Mouse (Mus musculus) intestine, embryonic 15.5 days (tissue): ENCODE data around the gene Arhgef1. TPM values are rescaled to one million over a fixed set of nuclear protein-coding genes. Genes with fewer than 3 reads are reported as not detected.
A peak's percentile ranks its signal among the peaks of the same experiment; 100 is the strongest.

Experiments used
- ATAC-seq: fragments of 200-750 bp; cut with Nextera tagmentation; 2 replicates; pipeline ENCODE4 v1.8.0; 2017; ENCODE audit warnings: moderate TSS enrichment, moderate library complexity
- H3K27ac ChIP-seq: fragments of 300-500 bp; sonication (generic); 2 replicates; pipeline ENCODE4 v1.5.1; 2015; ENCODE audit warnings: mild to moderate bottlenecking, inconsistent platforms
- H3K27me3 ChIP-seq: fragments of 300-500 bp; sonication (generic); replicated peaks from 2 replicates; pipeline ENCODE4 v1.6.1; 2015; ENCODE audit warnings: inconsistent platforms
- H3K36me3 ChIP-seq: fragments of 300-500 bp; sonication (generic); 2 replicates; pipeline ENCODE4 v1.6.1; 2015; ENCODE audit warnings: inconsistent platforms
- H3K4me1 ChIP-seq: fragments of 300-500 bp; sonication (generic); replicated peaks from 2 replicates; pipeline ENCODE4 v1.6.1; 2015; ENCODE audit warnings: inconsistent platforms
- H3K4me2 ChIP-seq: fragments of 300-500 bp; sonication (generic); replicated peaks from 2 replicates; pipeline ENCODE4 v1.6.1; 2015; ENCODE audit warnings: mild to moderate bottlenecking, inconsistent platforms
- H3K4me3 ChIP-seq: fragments of 300-500 bp; sonication (generic); replicated peaks from 2 replicates; pipeline ENCODE4 v1.5.1; 2015; ENCODE audit warnings: inconsistent platforms
- H3K9ac ChIP-seq: fragments of 300-500 bp; sonication (generic); 2 replicates; pipeline ENCODE4 v1.6.1; 2015; ENCODE audit warnings: inconsistent platforms
- H3K9me3 ChIP-seq: fragments of 300-500 bp; sonication (generic); 2 replicates; pipeline ENCODE4 v1.6.1; 2016; ENCODE audit warnings: inconsistent platforms
- WGBS: fragments of 180-500 bp; shearing (Covaris S2); methylation state at CpG from one replicate; pipeline ENCODE4 v1.1.7; 2015; 5-methylcytosine and 5-hydroxymethylcytosine counted together
- polyA plus RNA-seq: library from polyadenylated mRNA; unstranded; fragments of >200 nt; fragmentation: Nextera tagmentation; extraction: Ambion mirVana; gene quantifications from 2 replicates; pipeline ENCODE4 v1.2.1, GENCODE M21; 2015

Arhgef1 gene
- polyA plus RNA-seq, 1 experiment from 2014 or later = 76.5 TPM

GRCm38 (mm10) chr7:24955226-24955625 lies 52.5 kb downstream of the Arhgef1 start:
- Histone ChIP-seq H3K4me1 (peaks cover 10% of the 10 kb centered on the region), H3K36me3 (no peaks in the 10 kb centered on the region), H3K4me3 (peak overlapping the region; percentile 40), H3K9ac (no peak overlapping the region), H3K27me3 (peaks cover 70% of the 10 kb centered on the region), H3K4me2 (peak overlapping the region; percentile 74), H3K27ac (no peak overlapping the region), H3K9me3 (no peaks in the 10 kb centered on the region)
- ATAC-seq = no peak
- 3% methylated on average over 24 of the region's 33 CpGs for WGBS

DNA sequence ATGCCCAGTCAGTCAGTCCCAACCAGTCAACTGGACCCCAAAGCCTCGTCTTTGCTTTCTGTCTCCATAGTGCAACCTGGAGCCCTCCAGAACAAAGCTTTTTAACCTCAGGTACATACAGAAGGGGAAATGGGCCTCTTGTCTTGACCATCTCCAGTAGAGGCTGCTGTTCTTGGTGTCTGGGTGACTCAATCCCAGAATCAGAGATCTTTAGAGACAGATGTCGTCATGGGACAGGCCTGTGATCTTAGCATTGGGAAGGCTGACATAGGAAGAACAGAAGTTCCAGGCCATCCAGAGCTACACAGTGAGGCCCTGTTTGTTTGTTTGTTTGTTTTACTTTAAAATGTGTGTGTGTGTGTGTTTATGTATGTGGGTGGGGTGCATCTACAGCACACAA lies 61.6 kb downstream of the Arhgef1 start:
- Histone ChIP-seq H3K4me2 (no peak overlapping the region), H3K4me3 (no peak overlapping the region), H3K4me1 (no peaks in the 10 kb centered on the region), H3K9ac (no peak overlapping the region), H3K9me3 (no peaks in the 10 kb centered on the region), H3K27ac (no peak overlapping the region), H3K27me3 (no peaks in the 10 kb centered on the region), H3K36me3 (no peaks in the 10 kb centered on the region)
- no peak for ATAC-seq
- 78% methylated on average over 2 of the region's 2 CpGs for WGBS

- 0 out of 2 replicates have a peak, but pooled peaks have one; percentile 34 for ATAC-seq
- H3K4me2 ChIP-seq = no peak overlapping the region
- H3K27me3 ChIP-seq = no peaks in the 10 kb centered on the region
- H3K9me3 ChIP-seq = no peaks in the 10 kb centered on the region
- 10% methylated on average over 5 of the region's 5 CpGs for WGBS
- H3K4me3 ChIP-seq = no peak overlapping the region
- H3K9ac ChIP-seq = no peak overlapping the region
- H3K4me1 ChIP-seq = no peaks in the 10 kb centered on the region
- peaks cover 3% of the 10 kb centered on the region; the same call in 1 of the 2 replicates for H3K36me3 ChIP-seq
- H3K27ac ChIP-seq = no peak overlapping the region
These were observed 62.3 kb downstream of the Arhgef1 start for GRCm38 (mm10) chr7:24964897-24965535.

- WGBS = 73% methylated on average over 8 of the region's 8 CpGs
- Histone ChIP-seq H3K4me3 (no peak overlapping the region), H3K4me2 (no peak overlapping the region), H3K9ac (no peak overlapping the region), H3K4me1 (0 out of 2 replicates have a peak, but pooled peaks cover 4% of the 10 kb centered on the region), H3K27me3 (no peaks in the 10 kb centered on the region), H3K36me3 (peaks cover 3% of the 10 kb centered on the region; the same call in 1 of the 2 replicates), H3K27ac (no peak overlapping the region), H3K9me3 (no peaks in the 10 kb centered on the region)
- no peak for ATAC-seq
These were observed 65.3 kb downstream of the Arhgef1 start for GRCm38 (mm10) chr7:24967966-24968365.

DNA sequence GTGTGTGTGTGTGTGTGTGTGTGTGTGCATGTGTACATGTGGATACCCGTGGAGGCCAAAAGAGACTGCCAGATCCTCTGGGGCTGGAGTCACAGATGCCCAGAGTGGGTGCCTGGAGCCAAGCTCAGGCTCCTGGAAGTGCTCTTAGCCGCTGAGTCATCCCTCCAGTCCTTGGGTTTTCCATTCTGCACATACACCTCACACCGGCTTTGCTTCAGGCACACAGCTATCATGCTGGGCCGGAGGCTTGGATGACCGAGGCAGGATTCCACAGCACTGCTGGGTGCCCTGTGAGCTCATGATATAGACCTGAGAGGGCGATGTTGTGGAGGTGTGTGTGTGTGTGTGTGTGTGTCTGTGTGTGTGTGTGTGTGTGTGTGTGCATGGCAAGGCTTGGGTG lies 65.8 kb downstream of the Arhgef1 start:
- Histone ChIP-seq H3K4me2 (no peak overlapping the region), H3K27me3 (no peaks in the 10 kb centered on the region), H3K9ac (no peak overlapping the region), H3K4me3 (no peak overlapping the region), H3K27ac (no peak overlapping the region), H3K36me3 (peaks cover 3% of the 10 kb centered on the region; the same call in 1 of the 2 replicates), H3K9me3 (no peaks in the 10 kb centered on the region), H3K4me1 (0 out of 2 replicates have a peak, but pooled peaks cover 4% of the 10 kb centered on the region)
- WGBS = 77% methylated on average over 6 of the region's 6 CpGs
- ATAC-seq = no peak

DNA sequence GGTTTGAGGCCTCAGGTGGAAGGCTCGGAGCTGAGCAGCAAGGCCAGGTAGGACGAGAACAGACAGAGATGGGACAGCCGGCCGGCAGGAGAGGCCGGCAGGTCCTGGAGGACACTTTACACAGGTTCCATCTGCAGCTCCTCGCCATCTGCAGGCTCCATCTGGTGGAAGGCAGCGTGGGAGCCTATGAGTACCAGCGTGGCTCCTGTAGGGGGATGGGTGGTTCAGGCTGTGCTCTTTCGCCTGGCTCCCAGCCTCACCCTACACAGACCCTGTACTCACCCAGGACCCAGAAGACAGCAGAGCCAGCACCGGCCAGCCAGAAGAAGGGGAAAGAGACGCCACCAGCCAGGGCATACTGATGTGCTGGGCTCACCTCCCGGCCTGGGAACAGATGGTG lies 67.1 kb downstream of the Arhgef1 start:
- no peaks in the 10 kb centered on the region for H3K27me3 ChIP-seq
- ATAC-seq = no peak
- H3K36me3 ChIP-seq = peaks cover 3% of the 10 kb centered on the region; the same call in 1 of the 2 replicates
- 0 out of 2 replicates have a peak, but pooled peaks cover 4% of the 10 kb centered on the region for H3K4me1 ChIP-seq
- no peaks in the 10 kb centered on the region for H3K9me3 ChIP-seq
- no peak overlapping the region for H3K9ac ChIP-seq
- H3K4me2 ChIP-seq = no peak overlapping the region
- WGBS = 80% methylated on average over 12 of the region's 12 CpGs
- H3K4me3 ChIP-seq = no peak overlapping the region
- H3K27ac ChIP-seq = no peak overlapping the region

DNA sequence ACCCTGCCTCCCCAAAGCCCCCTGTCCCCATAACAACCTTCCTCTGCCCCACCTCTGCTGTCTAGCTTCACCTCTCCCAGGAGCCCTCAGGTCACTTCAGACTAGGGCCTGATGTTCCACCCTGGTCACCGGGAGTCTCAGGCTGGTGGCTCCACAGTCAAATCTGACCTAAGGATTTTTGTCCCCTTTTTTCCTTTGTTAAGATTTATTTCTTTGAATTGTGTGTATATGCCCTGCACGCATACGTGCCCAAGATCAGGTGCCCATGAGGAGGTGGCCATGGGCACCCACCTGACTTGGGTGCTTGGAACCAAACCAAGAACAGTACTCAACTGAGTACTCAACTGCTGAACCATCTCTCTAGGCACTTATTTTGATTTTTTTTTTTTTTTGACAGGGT lies 67.6 kb downstream of the Arhgef1 start:
- no peak overlapping the region for H3K4me2 ChIP-seq
- ATAC-seq = no peak
- WGBS = 93% methylated on average over 3 of the region's 3 CpGs
- H3K4me1 ChIP-seq = 0 out of 2 replicates have a peak, but pooled peaks cover 4% of the 10 kb centered on the region
- no peaks in the 10 kb centered on the region for H3K9me3 ChIP-seq
- no peak overlapping the region for H3K9ac ChIP-seq
- H3K36me3 ChIP-seq = peaks cover 3% of the 10 kb centered on the region; the same call in 1 of the 2 replicates
- no peaks in the 10 kb centered on the region for H3K27me3 ChIP-seq
- no peak overlapping the region for H3K4me3 ChIP-seq
- no peak overlapping the region for H3K27ac ChIP-seq

GRCm38 (mm10) chr7:24971261-24971971 lies 68.7 kb downstream of the Arhgef1 start:
- Histone ChIP-seq H3K27me3 (no peaks in the 10 kb centered on the region), H3K9ac (peak overlapping the region; percentile 80), H3K9me3 (no peaks in the 10 kb centered on the region), H3K4me2 (peak overlapping the region; percentile 79), H3K4me1 (0 out of 2 replicates have a peak, but pooled peaks cover 4% of the 10 kb centered on the region), H3K36me3 (peaks cover 3% of the 10 kb centered on the region; the same call in 1 of the 2 replicates), H3K4me3 (peak overlapping the region; percentile 78), H3K27ac (peak overlapping the region; percentile 75)
- peak; percentile 14 for ATAC-seq
- WGBS = 6% methylated on average over 19 of the region's 19 CpGs

DNA sequence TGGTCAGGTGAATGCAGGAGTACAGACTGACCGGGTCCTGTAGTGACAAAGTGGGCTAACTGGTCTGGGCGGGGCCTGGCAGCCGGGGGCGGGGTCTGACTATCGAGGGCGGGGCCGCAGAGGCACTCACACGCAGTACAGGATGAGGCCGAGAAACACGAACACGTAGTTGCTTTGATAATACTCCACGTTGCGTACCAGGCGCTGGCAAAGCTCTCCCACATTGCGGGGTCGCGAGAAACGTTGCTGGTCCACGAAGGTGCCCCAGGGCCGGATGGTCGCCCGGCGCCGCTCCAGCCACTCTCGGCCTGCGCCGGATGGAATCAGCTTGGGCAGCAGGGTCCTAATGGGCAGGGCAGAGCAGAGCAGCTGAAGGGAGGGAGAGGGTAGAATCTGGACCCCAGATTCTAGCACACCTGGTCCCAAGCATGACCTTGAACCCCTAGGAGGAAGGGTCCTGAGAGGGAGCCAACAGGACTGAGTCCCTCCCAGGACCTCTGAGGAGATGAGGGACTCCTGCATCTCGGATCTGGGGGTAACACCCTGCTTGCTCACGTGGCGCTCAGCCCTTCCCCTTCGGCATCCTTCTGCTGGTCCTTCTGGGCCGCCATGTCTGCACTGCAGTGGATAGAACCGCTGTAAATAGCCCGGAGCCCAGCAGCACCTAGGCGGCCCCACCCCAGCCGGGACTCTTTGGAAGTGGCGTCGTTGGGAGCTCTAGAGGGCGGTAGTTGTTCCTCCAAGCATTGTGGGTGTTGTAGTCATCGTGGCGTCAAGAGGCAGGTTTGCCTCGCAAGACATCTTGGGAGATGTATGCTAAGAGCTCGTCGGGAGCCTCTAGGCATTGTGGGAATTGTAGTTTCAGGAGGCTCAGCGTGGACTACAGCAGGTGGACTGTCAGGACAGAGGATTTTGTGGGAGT lies 69.5 kb downstream of the Arhgef1 start, which contains the start of gene Rabac1:
TSS of gene Rabac1 (minus strand) at position 783 of the 922 bp plus-strand sequence.
- Histone ChIP-seq H3K27me3 (no peaks in the 10 kb centered on the region), H3K4me2 (peak within 1 kb of the TSS; percentile 79), H3K27ac (peak within 1 kb of the TSS; percentile 75), H3K4me1 (0 out of 2 replicates have a peak, but pooled peaks cover 4% of the 10 kb centered on the region), H3K9me3 (no peaks in the 10 kb centered on the region), H3K36me3 (peaks cover 3% of the 10 kb centered on the region; the same call in 1 of the 2 replicates), H3K9ac (peak within 1 kb of the TSS; percentile 80), H3K4me3 (peak within 1 kb of the TSS; percentile 78)
- peak; percentile 95 for ATAC-seq
- under 1% methylated on average over 45 of the region's 45 CpGs for WGBS

- Histone ChIP-seq H3K36me3 (peaks cover 3% of the 10 kb centered on the region; the same call in 1 of the 2 replicates), H3K4me3 (no peak overlapping the region), H3K9me3 (no peaks in the 10 kb centered on the region), H3K4me1 (0 out of 2 replicates have a peak, but pooled peaks cover 4% of the 10 kb centered on the region), H3K9ac (no peak overlapping the region), H3K27ac (no peak overlapping the region), H3K27me3 (no peaks in the 10 kb centered on the region), H3K4me2 (no peak overlapping the region)
- WGBS = 79% methylated on average over 4 of the region's 4 CpGs
- no peak for ATAC-seq
These were observed 70.5 kb downstream of the Arhgef1 start for GRCm38 (mm10) chr7:24973208-24973607.

DNA sequence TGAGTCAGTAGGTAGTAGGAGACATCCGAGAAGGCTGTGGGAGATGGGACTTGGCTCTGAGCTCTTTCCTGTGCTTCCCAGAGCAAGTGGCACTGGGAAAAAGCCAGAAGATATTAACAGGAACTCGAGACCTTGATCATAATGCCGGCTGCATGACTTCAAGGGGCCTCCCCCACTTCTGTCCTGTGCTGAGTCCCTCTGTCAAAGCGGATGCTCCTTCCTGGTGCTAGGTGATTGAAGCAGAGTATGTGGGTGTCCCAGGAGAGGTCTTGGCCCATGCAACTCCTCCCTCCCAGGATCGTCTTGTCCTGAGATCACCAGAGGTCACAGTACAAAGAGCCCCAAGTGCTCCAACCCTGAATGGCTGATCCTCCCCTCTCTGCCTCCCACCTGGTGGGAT lies 71.2 kb downstream of the Arhgef1 start:
- no peak overlapping the region for H3K4me3 ChIP-seq
- peaks cover 3% of the 10 kb centered on the region; the same call in 1 of the 2 replicates for H3K36me3 ChIP-seq
- no peak overlapping the region for H3K4me2 ChIP-seq
- H3K4me1 ChIP-seq = 0 out of 2 replicates have a peak, but pooled peaks cover 4% of the 10 kb centered on the region
- H3K27ac ChIP-seq = no peak overlapping the region
- H3K27me3 ChIP-seq = no peaks in the 10 kb centered on the region
- 66% methylated on average over 5 of the region's 5 CpGs for WGBS
- no peaks in the 10 kb centered on the region for H3K9me3 ChIP-seq
- no peak for ATAC-seq
- H3K9ac ChIP-seq = no peak overlapping the region
